Mouse (Mus musculus): Measurements from ENCODE around the gene Nmnat2. TPM values are rescaled to one million over a fixed set of nuclear protein-coding genes. Genes with fewer than 3 reads are reported as not detected.

Gene Nmnat2
- total RNA-seq, 2 experiments from 2014 or later, result 0.22 to 0.28 TPM

DNA sequence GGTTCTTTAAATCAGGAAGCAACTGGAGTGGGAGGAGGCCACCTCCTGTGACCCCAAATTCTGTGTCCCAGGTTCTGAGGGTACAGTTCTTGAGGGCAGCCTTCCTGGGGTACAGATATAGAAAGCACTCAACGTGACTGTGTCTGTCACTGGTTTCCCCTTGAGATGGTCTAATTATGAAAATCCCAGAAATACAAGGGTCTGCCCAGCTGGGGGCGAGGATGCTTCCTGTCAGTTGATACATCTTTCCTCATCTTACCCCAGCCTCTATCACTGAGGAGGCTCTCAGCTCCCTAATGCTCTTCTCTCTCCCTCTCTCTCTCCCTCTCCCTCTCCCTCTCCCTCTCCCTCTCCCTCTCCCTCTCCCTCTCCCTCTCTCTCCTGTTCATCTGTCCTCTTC lies 135.3 kb downstream of the Nmnat2 start:
- intact Hi-C loops (cut with DNase I), result loop anchor here (5.0 kb wide), 1 partner anchor 298 kb away; no protein-coding TSS in a partner anchor
- no peak for DNase-seq

GRCm38 (mm10) chr1:153090807-153091206 lies 136.0 kb downstream of the Nmnat2 start:
- intact Hi-C loops (cut with DNase I), result loop anchor here (5.0 kb wide), 1 partner anchor 299 kb away; no protein-coding TSS in a partner anchor
- no peak for DNase-seq

DNA sequence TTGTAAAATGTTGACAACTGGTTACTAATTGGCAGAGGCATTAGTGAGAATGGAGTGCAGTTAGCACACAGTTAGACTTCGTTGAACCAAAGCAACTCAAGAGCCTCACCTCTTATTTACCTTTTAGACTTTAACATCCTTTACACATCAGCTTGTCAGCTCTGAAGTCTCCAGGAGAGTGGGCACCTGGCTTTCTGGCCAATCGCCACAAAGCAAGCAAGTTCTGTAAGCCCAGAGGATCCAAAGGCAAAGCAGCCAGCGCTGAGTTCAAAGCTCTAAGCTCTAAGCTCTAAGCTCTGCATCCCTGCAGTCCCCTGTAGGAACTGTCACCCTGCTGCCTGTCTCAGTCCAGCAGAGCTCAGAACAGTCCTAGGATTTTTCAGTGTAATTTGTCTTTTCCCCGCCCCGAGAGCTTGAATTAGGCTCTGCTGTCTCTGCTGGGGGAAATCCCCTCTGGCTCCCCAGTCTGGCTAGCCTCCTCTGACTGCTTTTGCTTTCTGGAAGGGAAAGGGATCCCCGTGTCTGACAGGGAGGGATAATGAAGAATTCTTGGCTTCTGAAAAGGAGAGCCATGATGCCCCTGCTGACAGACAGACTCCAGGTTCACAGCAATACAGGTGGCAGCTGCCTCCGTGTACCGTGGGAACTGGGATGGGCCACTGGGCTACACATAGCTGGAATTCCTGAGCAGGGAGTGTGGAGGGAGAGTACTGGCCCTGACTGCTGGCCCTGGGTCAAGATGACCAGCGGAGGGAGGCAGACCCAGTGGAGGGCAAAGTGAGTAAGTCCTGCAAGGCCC lies 136.8 kb downstream of the Nmnat2 start:
- intact Hi-C loops (cut with DNase I), result loop anchor here (2.0 to 5.0 kb wide), 2 partner anchors 43 to 299 kb away; no protein-coding TSS in a partner anchor
- DNase-seq, result no peak

- DNase-seq, result peak; percentile 77
- intact Hi-C loops (cut with DNase I), result loop anchor here (2.0 to 5.0 kb wide), 2 partner anchors 44 to 300 kb away; no protein-coding TSS in a partner anchor
These were observed 137.6 kb downstream of the Nmnat2 start for GRCm38 (mm10) chr1:153092237-153092975.

DNA sequence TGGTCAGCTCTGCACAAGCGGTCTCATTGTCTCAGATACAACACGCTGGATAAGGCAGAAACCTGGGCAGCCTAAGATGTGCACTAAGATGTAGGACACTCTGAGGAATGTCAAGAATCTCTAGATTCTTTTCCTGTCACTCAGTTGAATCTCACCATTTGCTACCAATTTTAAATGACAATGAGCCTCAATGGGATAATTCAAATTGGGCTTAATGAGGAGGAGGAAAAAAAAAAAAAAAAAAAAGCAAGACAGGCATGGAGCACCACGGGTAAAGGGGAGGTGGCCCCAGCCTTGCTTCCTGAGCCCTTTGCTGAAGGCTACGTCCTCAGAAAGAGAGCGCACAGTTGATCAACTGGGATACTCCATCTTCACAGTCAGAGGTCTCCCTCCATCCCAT lies 138.4 kb downstream of the Nmnat2 start:
- no peak for DNase-seq
- intact Hi-C loops (cut with DNase I), result loop anchor here (2.0 to 5.0 kb wide), 2 partner anchors 44 to 301 kb away; no protein-coding TSS in a partner anchor

- DNase-seq, result no peak
- intact Hi-C loops (cut with DNase I), result loop anchor here (2.0 to 5.0 kb wide), 2 partner anchors 45 to 301 kb away; no protein-coding TSS in a partner anchor
These were observed 138.8 kb downstream of the Nmnat2 start for GRCm38 (mm10) chr1:153093581-153093980.

- no peak for DNase-seq
- intact Hi-C loops (cut with DNase I), result loop anchor here (5.0 kb wide), 1 partner anchor 302 kb away; no protein-coding TSS in a partner anchor
These were observed 139.7 kb downstream of the Nmnat2 start for GRCm38 (mm10) chr1:153094226-153095076.

- DNase-seq, result no peak
These were observed 140.5 kb downstream of the Nmnat2 start for GRCm38 (mm10) chr1:153095328-153095727.

GRCm38 (mm10) chr1:153095826-153096727 lies 141.3 kb downstream of the Nmnat2 start:
- intact Hi-C loops (cut with DNase I), result no loop called here
- no peak for DNase-seq

More at GRCm38 (mm10) chr1:153095328-153095727, 140.5 kb downstream of the Nmnat2 start:
- intact Hi-C loops (cut with DNase I), result no loop called here

- DNase-seq, result no peak
- intact Hi-C loops (cut with DNase I), result no loop called here
These were observed 142.4 kb downstream of the Nmnat2 start for GRCm38 (mm10) chr1:153097017-153097675.

DNA sequence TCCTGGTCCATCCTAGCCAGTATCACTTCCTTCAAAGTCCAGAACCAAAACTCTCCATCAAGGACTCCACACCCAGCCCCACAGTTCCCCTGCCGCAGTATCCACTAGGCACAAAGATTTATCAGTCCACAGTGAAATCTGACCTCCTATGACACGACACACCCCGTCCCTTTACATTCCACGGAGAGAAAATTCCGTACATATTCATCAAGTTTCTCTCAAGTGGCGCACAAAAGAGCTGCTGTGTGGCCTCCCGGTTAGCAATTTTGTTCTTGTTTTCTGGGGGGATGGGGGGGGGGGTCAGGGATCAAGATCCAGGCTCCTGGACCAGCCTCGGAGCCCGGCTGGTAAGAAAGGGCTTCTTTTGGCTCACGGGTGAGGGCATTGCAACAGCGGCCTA lies 143.8 kb downstream of the Nmnat2 start:
- intact Hi-C loops (cut with DNase I), result no loop called here
- DNase-seq, result no peak

- DNase-seq, result no peak
- intact Hi-C loops (cut with DNase I), result loop anchor here (1.0 to 5.0 kb wide), 3 partner anchors 126 to 286 kb away; partner anchors contain the start of gene Lamc1
These were observed 146.1 kb downstream of the Nmnat2 start for GRCm38 (mm10) chr1:153100912-153101311.

GRCm38 (mm10) chr1:153101327-153101880 lies 146.6 kb downstream of the Nmnat2 start:
- intact Hi-C loops (cut with DNase I), result loop anchor here (1.0 to 5.0 kb wide), 3 partner anchors 126 to 286 kb away; partner anchors contain the start of gene Lamc1
- peak; percentile 38 to 59 for DNase-seq

DNA sequence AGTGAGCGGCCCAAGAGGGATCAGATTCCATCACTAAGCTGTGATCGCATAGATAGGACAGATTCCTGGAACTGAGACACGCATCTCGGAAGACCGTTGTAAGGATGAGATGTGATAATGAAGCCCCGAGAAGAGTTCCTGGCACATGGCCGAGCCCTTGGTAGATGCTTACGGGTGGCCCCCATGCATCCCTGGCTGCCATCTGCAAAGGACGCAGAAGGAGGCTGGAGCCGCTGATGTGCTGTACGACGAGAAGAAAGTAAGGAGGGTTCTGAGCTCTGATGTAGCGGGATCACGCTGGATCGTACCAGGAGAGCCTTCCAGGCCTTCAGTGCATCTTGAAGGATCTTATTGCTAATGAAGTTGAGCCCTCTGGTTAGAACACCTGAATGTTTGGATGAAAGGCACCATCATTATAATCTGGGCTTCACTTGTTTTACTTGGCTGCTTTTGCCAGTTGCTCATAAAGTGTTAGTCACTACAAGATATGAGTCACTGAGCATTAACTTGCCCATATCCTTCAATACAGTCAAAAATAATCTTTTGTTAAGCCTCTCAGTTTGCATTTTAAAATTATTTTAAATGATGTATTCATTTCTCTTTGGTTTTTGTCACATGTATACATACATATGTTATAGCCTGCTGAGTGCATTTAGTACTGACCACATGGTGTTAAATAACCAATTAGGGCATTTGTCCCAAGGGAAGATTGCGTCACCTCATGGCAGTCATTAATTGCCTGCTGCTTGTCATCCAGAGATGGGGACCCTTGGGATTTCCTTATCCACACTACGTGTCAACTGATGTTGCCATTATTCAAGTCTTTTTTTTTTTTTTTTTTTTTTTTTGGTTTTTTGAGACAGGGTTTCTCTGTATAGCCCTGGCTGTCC lies 147.7 kb downstream of the Nmnat2 start:
- intact Hi-C loops (cut with DNase I), result loop anchor here (5.0 kb wide), 2 partner anchors 125 to 230 kb away; partner anchors contain the start of gene Lamc1
- DNase-seq, result no peak

GRCm38 (mm10) chr1:153103186-153103554 lies 148.4 kb downstream of the Nmnat2 start:
- no peak for DNase-seq
- intact Hi-C loops (cut with DNase I), result loop anchor here (5.0 kb wide), 2 partner anchors 124 to 229 kb away; partner anchors contain the start of gene Lamc1

DNA sequence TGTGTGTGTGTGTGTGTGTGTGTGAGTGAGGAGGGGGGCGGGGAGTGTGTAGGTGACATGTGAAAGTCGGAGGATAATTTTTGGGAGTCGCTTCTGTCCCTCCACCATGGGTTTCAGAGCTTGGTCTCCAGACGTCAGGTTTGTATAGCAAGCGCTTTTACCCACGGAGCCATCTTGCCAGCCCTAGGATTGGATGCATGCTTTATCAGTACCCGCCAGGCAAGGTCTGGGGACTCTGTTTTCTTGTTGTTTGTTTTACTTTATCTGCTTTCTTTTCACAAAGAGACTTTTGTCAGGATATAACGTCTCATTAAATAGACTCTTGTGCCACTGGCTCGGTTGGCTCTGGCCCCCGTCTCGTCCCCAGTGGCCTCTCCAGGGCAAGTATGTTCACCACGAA lies 150.0 kb downstream of the Nmnat2 start:
- intact Hi-C loops (cut with DNase I), result loop anchor here (5.0 kb wide), 2 partner anchors 122 to 227 kb away; partner anchors contain the start of gene Lamc1
- no peak for DNase-seq

- intact Hi-C loops (cut with DNase I), result no loop called here
- no peak for DNase-seq
These were observed 153.1 kb downstream of the Nmnat2 start for GRCm38 (mm10) chr1:153107866-153108265.
